Comparison of ENCODE assay signal across 8 mouse cellular contexts in the genomic region with DNA sequence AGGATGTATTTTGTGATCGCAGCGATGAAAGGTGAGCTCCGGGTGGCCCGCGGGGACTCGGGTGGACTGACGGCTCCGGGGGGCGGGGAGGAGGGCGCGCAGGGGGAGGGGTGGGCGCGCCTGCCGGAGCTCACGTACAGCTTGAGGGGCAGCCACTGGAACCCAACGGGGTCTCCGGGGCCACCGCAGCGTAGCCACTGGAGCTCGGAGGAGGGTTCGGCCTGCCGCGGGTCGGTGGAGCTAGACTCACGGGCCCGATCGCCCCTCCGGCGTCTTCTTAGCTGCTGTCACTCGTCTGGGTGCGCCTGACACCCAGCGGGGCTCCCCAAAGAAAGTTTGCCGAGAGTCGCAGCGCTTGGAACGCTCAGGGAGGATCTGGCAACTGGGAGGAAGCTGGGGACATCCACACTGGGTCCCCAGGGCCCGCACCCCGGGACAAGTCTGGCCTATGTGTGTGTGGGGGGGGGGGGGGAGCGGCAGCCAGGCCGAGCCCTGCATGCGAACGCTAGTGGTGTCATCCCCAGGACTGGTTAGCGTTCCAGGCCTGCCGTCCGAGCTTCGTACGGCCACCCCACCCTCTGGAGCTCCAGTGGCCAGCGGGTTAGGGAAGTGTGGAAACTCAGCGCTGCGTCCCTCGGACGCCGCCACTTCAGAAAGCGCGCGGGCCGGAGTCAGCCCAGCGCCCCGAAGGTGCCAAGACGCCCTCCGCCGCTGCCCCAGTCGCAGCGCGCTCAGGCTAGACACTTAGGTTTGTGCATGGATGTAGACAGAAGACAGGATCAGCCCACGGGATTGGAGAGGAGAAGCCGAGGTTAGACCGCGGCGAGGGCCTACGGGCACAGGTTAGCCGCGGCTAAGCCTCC.
A peak's percentile ranks its signal among the peaks of the same experiment; 100 is the strongest.
DNase-seq lines count a peak whose midpoint lies in the region; ATAC-seq and TF ChIP-seq lines count a peak whose summit lies in the region.

No protein-coding gene starts in this region.

- TF ChIP-seq CTCF in cerebellum, adult 2 months (IDR thresholded peaks at IDR 0.05; ENCODE audit: borderline replicate concordance, insufficient read depth, low read depth, low read length): no peak
- no peak for TF ChIP-seq CTCF in gastrocnemius, adult 2 months (IDR thresholded peaks at IDR 0.05)

- peak; percentile 66 for ATAC-seq in intestine, embryonic 15.5 days
- ATAC-seq in liver, embryonic 16.5 days (ENCODE audit: low read depth): peak; percentile 14; the same call in 1 of the 2 replicates
- peak; percentile 53 for ATAC-seq in neural tube, embryonic 11.5 days (ENCODE audit: insufficient read depth, low FRiP score, low TSS enrichment)

- no peaks in the 10 kb centered on the region for H3K36me3 ChIP-seq in intestine, embryonic 15.5 days
- no peaks in the 10 kb centered on the region for H3K36me3 ChIP-seq in liver, embryonic 16.5 days (ENCODE audit: control insufficient read depth, insufficient read depth)
- no peaks in the 10 kb centered on the region for H3K36me3 ChIP-seq in neural tube, embryonic 11.5 days (ENCODE audit: control insufficient read depth, insufficient read depth, low read length)

- peak overlapping the region; percentile 68; the same call in 1 of the 2 replicates for H3K27ac ChIP-seq in cerebellum, adult 2 months (ENCODE audit: insufficient read depth, low read length)
- peak overlapping the region; percentile 99 for H3K27ac ChIP-seq in gastrocnemius, adult 2 months
- no peak overlapping the region for H3K27ac ChIP-seq in intestine, embryonic 15.5 days
- peak overlapping the region; percentile 52 for H3K27ac ChIP-seq in liver, embryonic 16.5 days (ENCODE audit: low read length)
- no peak overlapping the region for H3K27ac ChIP-seq in neural tube, embryonic 11.5 days (ENCODE audit: low read depth, low read length)

- intact Hi-C loops in gastrocnemius, adult 2 months (cut with DNase I): no loop called here

- peak overlapping the region; percentile 68 for H3K9ac ChIP-seq in intestine, embryonic 15.5 days
- peak overlapping the region; percentile 58 for H3K9ac ChIP-seq in liver, embryonic 16.5 days (ENCODE audit: low read depth, low read length)
- H3K9ac ChIP-seq in neural tube, embryonic 11.5 days (ENCODE audit: low read length): peak overlapping the region; percentile 55

- WGBS in cerebellum, adult 2 months: under 1% methylated on average over 72 of the region's 73 CpGs
- under 1% methylated on average over 68 of the region's 73 CpGs for WGBS in intestine, embryonic 15.5 days
- under 1% methylated on average over 68 of the region's 73 CpGs for WGBS in liver, embryonic 16.5 days (ENCODE audit: insufficient replicate concordance)
- under 1% methylated on average over 63 of the region's 73 CpGs for WGBS in neural tube, embryonic 11.5 days

- peak; percentile 21 for DNase-seq in ovary, adult 18-20 months (ENCODE audit: low spot score)
- no peak for DNase-seq in ovary, postnatal 10 days (ENCODE audit: low spot score)
- DNase-seq in cerebellum, adult 2 months: peak; percentile 42 to 61
- DNase-seq in gastrocnemius, adult 2 months: peak; percentile 73
- peak; percentile 56 for DNase-seq in neural tube, embryonic 11.5 days (ENCODE audit: low spot score)
- DNase-seq in urinary bladder, adult 2 months (ENCODE audit: low spot score): peak; percentile 47

- no peaks in the 10 kb centered on the region for H3K9me3 ChIP-seq in intestine, embryonic 15.5 days
- H3K9me3 ChIP-seq in liver, embryonic 16.5 days (replicated peaks; ENCODE audit: control insufficient read depth, low read length): no peaks in the 10 kb centered on the region
- H3K9me3 ChIP-seq in neural tube, embryonic 11.5 days (ENCODE audit: control insufficient read depth, low read length): no peaks in the 10 kb centered on the region

- peak overlapping the region; percentile 99 for H3K4me2 ChIP-seq in intestine, embryonic 15.5 days (replicated peaks)
- peak overlapping the region; percentile 65 for H3K4me2 ChIP-seq in liver, embryonic 16.5 days (ENCODE audit: low read depth, low read length)
- peak overlapping the region; percentile 99 for H3K4me2 ChIP-seq in neural tube, embryonic 11.5 days (ENCODE audit: low read depth)

- H3K27me3 ChIP-seq in cerebellum, adult 2 months (ENCODE audit: control insufficient read depth, insufficient read depth, low read length): no peaks in the 10 kb centered on the region
- peaks cover 24% of the 10 kb centered on the region for H3K27me3 ChIP-seq in intestine, embryonic 15.5 days (replicated peaks)
- H3K27me3 ChIP-seq in liver, embryonic 16.5 days (ENCODE audit: control insufficient read depth, insufficient read depth, low read depth, low read length): peaks cover 35% of the 10 kb centered on the region
- H3K27me3 ChIP-seq in neural tube, embryonic 11.5 days (ENCODE audit: control insufficient read depth, insufficient read depth, low read length): peaks cover 18% of the 10 kb centered on the region

- H3K4me1 ChIP-seq in cerebellum, adult 2 months (ENCODE audit: control insufficient read depth, insufficient read depth, low read length): peaks cover 8% of the 10 kb centered on the region; the same call in 1 of the 2 replicates
- peaks cover 18% of the 10 kb centered on the region for H3K4me1 ChIP-seq in intestine, embryonic 15.5 days (replicated peaks)
- H3K4me1 ChIP-seq in liver, embryonic 16.5 days (ENCODE audit: control insufficient read depth, low read depth, low read length): peaks cover 5% of the 10 kb centered on the region
- peaks cover 10% of the 10 kb centered on the region for H3K4me1 ChIP-seq in neural tube, embryonic 11.5 days (ENCODE audit: control insufficient read depth, insufficient read depth, low read length)

- TF ChIP-seq POLR2A in cerebellum, adult 2 months (IDR thresholded peaks at IDR 0.05; ENCODE audit: borderline replicate concordance, insufficient read depth, low read length): no peak

- peak overlapping the region; percentile 79 for H3K4me3 ChIP-seq in cerebellum, adult 2 months (replicated peaks; ENCODE audit: insufficient read depth, low read depth, low read length)
- H3K4me3 ChIP-seq in gastrocnemius, adult 2 months: peak overlapping the region; percentile 95
- peak overlapping the region; percentile 72 for H3K4me3 ChIP-seq in intestine, embryonic 15.5 days (replicated peaks)
- peak overlapping the region; percentile 63 for H3K4me3 ChIP-seq in liver, embryonic 16.5 days (ENCODE audit: low read depth, low read length)
- H3K4me3 ChIP-seq in neural tube, embryonic 11.5 days (ENCODE audit: low read depth, low read length): peak overlapping the region; percentile 73

Comparison
In these comparisons a context has a peak if more than half of its experiments do, and no peak if none do; other contexts are left out.
1. H3K27ac ChIP-seq: peak in cerebellum, adult 2 months (single experiment), gastrocnemius, adult 2 months (single experiment) and liver, embryonic 16.5 days (single experiment); none in intestine, embryonic 15.5 days (single experiment) and neural tube, embryonic 11.5 days (single experiment).
2. ATAC-seq: peak in every context shown above with its lines; median percentile 66 in intestine, embryonic 15.5 days; 53 in neural tube, embryonic 11.5 days; 14 in liver, embryonic 16.5 days.
3. Peak in every context shown above with its lines, with median percentiles within 50 percentile points of each other: H3K4me3 ChIP-seq, H3K4me2 ChIP-seq and H3K9ac ChIP-seq.